Mouse (Mus musculus) cerebellum, adult 11-12 months (tissue): ENCODE data around the gene Cdr1.

Experiments
- DNase-seq: peaks from one replicate; pipeline ENCODE4 v3.0.0; 2022

Gene Cdr1

GRCm38 (mm10) chrX:61185458-61185857 lies at the start of gene Cdr1:
Gene Cdr1, minus strand, starts transcription at chrX:61185558.
- DNase-seq, result no peak

DNA sequence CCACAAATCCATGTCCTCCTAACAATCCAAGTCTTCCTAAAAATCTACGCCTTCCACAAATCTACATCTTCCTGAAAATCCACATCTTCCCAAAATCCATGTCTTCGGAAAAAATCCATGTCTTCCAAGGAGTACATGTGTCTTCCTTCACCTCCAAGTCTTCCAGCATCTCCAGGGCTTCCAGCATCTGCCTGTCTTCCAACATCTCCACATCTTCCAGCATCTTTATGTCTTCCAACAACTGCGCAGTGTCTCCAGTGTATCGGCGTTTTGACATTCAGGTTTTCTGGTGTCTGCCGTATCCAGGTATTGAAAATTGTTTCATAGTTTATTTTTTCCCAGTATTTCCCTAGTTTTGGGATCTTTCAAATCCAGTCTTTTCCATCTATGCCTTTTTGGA lies 511 bp upstream of the Cdr1 start:
- no peak for DNase-seq

- peak; percentile 14 for DNase-seq
Observed at GRCm38 (mm10) chrX:61166519-61166918, 18.8 kb downstream of the Cdr1 start.

GRCm38 (mm10) chrX:61161249-61161648 lies 24.1 kb downstream of the Cdr1 start:
- no peak for DNase-seq

GRCm38 (mm10) chrX:61154657-61155256 lies 30.6 kb downstream of the Cdr1 start:
- DNase-seq, result no peak

DNA sequence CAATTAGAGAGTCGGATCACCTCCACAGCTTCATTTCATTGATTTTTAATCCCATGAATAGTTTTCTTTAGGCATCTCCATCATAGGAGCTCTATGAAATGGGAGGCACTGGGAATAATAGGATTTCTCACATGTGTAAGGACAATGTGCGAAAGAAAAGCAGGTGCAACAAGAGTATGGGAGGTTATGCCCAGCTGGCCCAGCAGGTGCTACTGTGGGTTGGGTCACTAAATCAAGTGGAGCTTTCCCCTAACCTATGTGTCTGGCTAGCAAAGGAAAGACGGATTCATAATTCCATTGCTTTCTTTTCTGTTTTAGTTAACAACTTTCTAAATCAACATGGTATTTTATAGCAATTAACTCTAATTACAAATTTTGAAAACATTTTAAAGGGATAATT lies 31.1 kb downstream of the Cdr1 start:
- no peak for DNase-seq

DNA sequence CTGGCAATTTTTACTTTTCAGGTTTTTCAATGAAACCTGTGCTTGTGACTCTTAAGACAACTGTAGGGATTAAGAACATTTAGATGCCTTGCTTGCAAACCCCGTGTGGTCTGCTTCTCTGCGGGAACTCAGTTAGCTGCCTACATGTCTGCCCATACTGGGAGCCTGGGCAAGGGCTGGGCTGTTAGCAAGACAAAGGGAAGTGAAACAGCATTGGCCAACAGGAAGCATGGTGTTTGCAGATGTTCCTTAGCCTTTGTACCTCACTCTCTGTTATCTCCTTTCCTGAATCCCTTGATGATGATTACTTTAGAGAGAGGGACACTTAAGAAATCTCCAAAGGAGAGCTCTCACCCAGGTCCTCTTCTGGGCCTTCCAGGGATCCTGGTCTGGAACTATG lies 38.8 kb downstream of the Cdr1 start:
- DNase-seq, result no peak

GRCm38 (mm10) chrX:61145416-61145815 lies 39.9 kb downstream of the Cdr1 start:
- DNase-seq, result no peak

- no peak for DNase-seq
Observed at GRCm38 (mm10) chrX:61134592-61134991, 50.8 kb downstream of the Cdr1 start.
